In genomic region chr10:84438466-84439227, GRCm38 (mm10) we compare ENCODE assay signal across 8 mouse cellular contexts. TPM values are rescaled to one million over a fixed set of nuclear protein-coding genes. Genes with fewer than 3 reads are reported as not detected.
DNase-seq lines count a peak whose midpoint lies in the region; ATAC-seq and TF ChIP-seq lines count a peak whose summit lies in the region.

No protein-coding gene starts in this region.

- no peak for TF ChIP-seq CTCF in left cerebral cortex, adult 2 months (IDR thresholded peaks at IDR 0.05)

- peaks cover 64% of the 10 kb centered on the region for H3K4me1 ChIP-seq in embryonic facial prominence, embryonic 15.5 days
- peaks cover 26% of the 10 kb centered on the region; the same call in 1 of the 2 replicates for H3K4me1 ChIP-seq in intestine, embryonic 15.5 days (replicated peaks)
- peaks cover 52% of the 10 kb centered on the region for H3K4me1 ChIP-seq in neural tube, embryonic 12.5 days

- 21% methylated on average over 19 of the region's 19 CpGs for WGBS in embryonic facial prominence, embryonic 15.5 days
- 32% methylated on average over 19 of the region's 19 CpGs for WGBS in intestine, embryonic 15.5 days
- WGBS in neural tube, embryonic 12.5 days: 56% methylated on average over 19 of the region's 19 CpGs

- H3K4me2 ChIP-seq in embryonic facial prominence, embryonic 15.5 days (replicated peaks): peak overlapping the region; percentile 64
- peak overlapping the region; percentile 89 for H3K4me2 ChIP-seq in intestine, embryonic 15.5 days (replicated peaks)
- peak overlapping the region; percentile 84 for H3K4me2 ChIP-seq in neural tube, embryonic 12.5 days (replicated peaks)

- ATAC-seq in embryonic facial prominence, embryonic 15.5 days (ENCODE audit: insufficient number of reproducible peaks, low FRiP score, low TSS enrichment, low read depth): no peak
- ATAC-seq in intestine, embryonic 15.5 days: no peak
- no peak for ATAC-seq in neural tube, embryonic 12.5 days (ENCODE audit: low FRiP score, low read depth)

- H3K9me3 ChIP-seq in embryonic facial prominence, embryonic 15.5 days (replicated peaks): no peaks in the 10 kb centered on the region
- no peaks in the 10 kb centered on the region for H3K9me3 ChIP-seq in intestine, embryonic 15.5 days
- no peaks in the 10 kb centered on the region for H3K9me3 ChIP-seq in neural tube, embryonic 12.5 days

- no peak overlapping the region for H3K9ac ChIP-seq in embryonic facial prominence, embryonic 15.5 days
- H3K9ac ChIP-seq in intestine, embryonic 15.5 days: peak overlapping the region; percentile 33; the same call in 1 of the 2 replicates
- peak overlapping the region; percentile 100 for H3K9ac ChIP-seq in neural tube, embryonic 12.5 days

- no peaks in the 10 kb centered on the region for H3K27me3 ChIP-seq in embryonic facial prominence, embryonic 15.5 days
- no peaks in the 10 kb centered on the region for H3K27me3 ChIP-seq in intestine, embryonic 15.5 days (replicated peaks)
- no peaks in the 10 kb centered on the region for H3K27me3 ChIP-seq in neural tube, embryonic 12.5 days (replicated peaks)

- no peak for DNase-seq in left cerebral cortex, adult 2 months (ENCODE audit: extremely low spot score in 1 of 2, low spot score in 2 of 2)
- no peak for DNase-seq in left cerebral cortex, adult 18-20 months (ENCODE audit: low spot score in 2 of 2)
- no peak for DNase-seq in layer of hippocampus, postnatal 25 days (ENCODE audit: extremely low spot score in 1 of 2, low spot score in 1 of 2)
- no peak for DNase-seq in left cerebral cortex, postnatal 4 days
- DNase-seq in right cerebral cortex, adult 18-20 months: no peak

- H3K27ac ChIP-seq in left cerebral cortex, adult 2 months: peak overlapping the region; percentile 100
- peak overlapping the region; percentile 76 for H3K27ac ChIP-seq in embryonic facial prominence, embryonic 15.5 days (replicated peaks)
- peak overlapping the region; percentile 42; the same call in 1 of the 2 replicates for H3K27ac ChIP-seq in intestine, embryonic 15.5 days
- H3K27ac ChIP-seq in neural tube, embryonic 12.5 days: no peak overlapping the region; the same call in 1 of the 2 replicates

- intact Hi-C loops in left cerebral cortex, adult 2 months (cut with DNase I): loop anchor here (1.0 to 10.0 kb wide), 6 partner anchors 66 to 620 kb away; no protein-coding TSS in a partner anchor
- intact Hi-C loops in left cerebral cortex, postnatal 4 days (cut with DNase I): loop anchor here (5.0 to 10.0 kb wide), 4 partner anchors 46 to 616 kb away; no protein-coding TSS in a partner anchor

- H3K36me3 ChIP-seq in embryonic facial prominence, embryonic 15.5 days: no peaks in the 10 kb centered on the region
- no peaks in the 10 kb centered on the region for H3K36me3 ChIP-seq in intestine, embryonic 15.5 days
- no peaks in the 10 kb centered on the region; the same call in 1 of the 2 replicates for H3K36me3 ChIP-seq in neural tube, embryonic 12.5 days

- peak overlapping the region; percentile 92 for H3K4me3 ChIP-seq in left cerebral cortex, adult 2 months
- H3K4me3 ChIP-seq in embryonic facial prominence, embryonic 15.5 days (replicated peaks): peak overlapping the region; percentile 68
- peak overlapping the region; percentile 73 for H3K4me3 ChIP-seq in intestine, embryonic 15.5 days (replicated peaks)
- peak overlapping the region; percentile 80 for H3K4me3 ChIP-seq in neural tube, embryonic 12.5 days

RNA-seq across cellular contexts. Expression of gene Nuak1, which starts 1.8 kb away (rescaled TPM):
- total RNA-seq in left cerebral cortex, adult 2 months (2021): 10 to 100 TPM; 72.9 to 87.5 TPM
- total RNA-seq in left cerebral cortex, adult 18-20 months (2021): 10 to 100 TPM; 87.8 to 89.7 TPM
- polyA plus RNA-seq in embryonic facial prominence, embryonic 15.5 days (2015; fragmentation: Nextera tagmentation; extraction: Ambion mirVana): 3.3 and 3.4 TPM in 2 replicates
- 0.92 and 0.97 TPM in 2 replicates for polyA plus RNA-seq in intestine, embryonic 15.5 days (2015; fragmentation: Nextera tagmentation; extraction: Ambion mirVana)
- 4.6 and 4.8 TPM in 2 replicates for polyA plus RNA-seq in neural tube, embryonic 12.5 days (2016; fragmentation: Nextera tagmentation; extraction: Ambion mirVana)
- total RNA-seq in layer of hippocampus, postnatal 25 days (2021): 10 to 100 TPM; 50.0 to 53.4 TPM
- total RNA-seq in left cerebral cortex, postnatal 4 days (2021): 10 to 100 TPM; 51.7 to 53.0 TPM
